Mouse (Mus musculus): ENCODE measurements around the gene Otud6a.
"Not testable (repeated sequence)": the region's sequence is repeated elsewhere in the genome, so short reads cannot be mapped to it uniquely, and the experiment has no call there.

Otud6a gene

DNA sequence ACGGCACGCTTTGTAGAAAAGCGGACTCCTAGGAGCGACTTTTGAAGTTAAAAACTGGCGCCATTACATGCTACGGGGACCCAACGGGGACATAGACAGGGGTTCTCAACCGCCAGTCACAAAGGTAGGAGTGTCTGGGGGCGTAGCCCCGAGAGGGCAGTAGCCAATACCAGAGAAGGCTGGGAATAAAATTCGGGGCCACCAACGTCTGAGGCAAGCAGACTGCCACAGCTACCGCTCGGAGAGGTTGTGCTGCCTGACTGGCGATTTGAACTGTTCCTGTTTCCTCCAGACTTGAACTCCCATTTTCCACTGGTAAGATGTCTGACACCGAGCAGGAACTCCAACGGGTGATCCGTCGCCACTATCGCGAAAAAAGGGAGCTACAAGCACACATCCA is at the start of gene Otud6a:
TSS of gene Otud6a (plus strand) at position 321 of the 400 bp plus-strand sequence.
- DNase-seq (ENCODE audit: low read depth, low spot score), result no peak

DNA sequence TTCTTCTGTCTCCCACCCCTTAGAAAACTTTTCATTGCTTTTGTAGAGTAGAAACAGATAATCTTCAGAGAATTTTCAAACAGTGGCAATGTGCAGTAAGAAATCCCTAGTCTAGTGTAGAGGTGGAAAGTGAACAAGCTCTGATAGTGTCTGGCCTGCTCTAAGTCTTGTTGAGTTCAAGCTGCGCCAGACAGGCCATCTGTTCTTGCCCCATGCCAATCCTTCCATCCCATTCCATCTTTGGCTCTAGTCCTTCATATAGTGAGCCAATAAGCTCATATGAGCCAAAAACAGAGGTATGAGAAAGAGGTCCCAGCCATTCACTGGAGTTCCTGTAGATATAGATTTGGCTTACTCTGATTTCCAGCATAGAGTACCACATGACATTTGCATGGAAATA is 38.9 kb upstream of the Otud6a start:
- DNase-seq (ENCODE audit: low read depth, low spot score), result no peak

DNA sequence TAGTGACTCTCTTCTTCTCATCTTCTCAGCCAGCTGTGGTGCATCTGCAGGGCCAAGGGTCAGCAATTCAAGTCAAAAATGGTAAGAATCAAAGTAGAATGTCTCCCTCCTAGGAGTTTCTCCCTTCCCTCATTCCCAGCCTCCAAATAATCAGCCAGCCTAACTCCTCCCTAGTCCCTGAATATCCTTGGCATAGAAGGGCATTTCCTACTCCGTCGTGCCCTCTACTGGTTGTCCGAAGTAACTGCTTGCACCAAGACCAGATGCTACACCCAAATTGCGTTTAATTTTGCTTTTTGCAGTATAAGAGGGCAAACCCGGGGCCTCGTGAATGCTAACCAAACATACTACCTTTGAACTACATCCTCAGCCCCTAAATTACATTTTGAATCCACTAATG is 36.5 kb upstream of the Otud6a start:
- DNase-seq (ENCODE audit: low read depth, low spot score), result peak; percentile 16

DNA sequence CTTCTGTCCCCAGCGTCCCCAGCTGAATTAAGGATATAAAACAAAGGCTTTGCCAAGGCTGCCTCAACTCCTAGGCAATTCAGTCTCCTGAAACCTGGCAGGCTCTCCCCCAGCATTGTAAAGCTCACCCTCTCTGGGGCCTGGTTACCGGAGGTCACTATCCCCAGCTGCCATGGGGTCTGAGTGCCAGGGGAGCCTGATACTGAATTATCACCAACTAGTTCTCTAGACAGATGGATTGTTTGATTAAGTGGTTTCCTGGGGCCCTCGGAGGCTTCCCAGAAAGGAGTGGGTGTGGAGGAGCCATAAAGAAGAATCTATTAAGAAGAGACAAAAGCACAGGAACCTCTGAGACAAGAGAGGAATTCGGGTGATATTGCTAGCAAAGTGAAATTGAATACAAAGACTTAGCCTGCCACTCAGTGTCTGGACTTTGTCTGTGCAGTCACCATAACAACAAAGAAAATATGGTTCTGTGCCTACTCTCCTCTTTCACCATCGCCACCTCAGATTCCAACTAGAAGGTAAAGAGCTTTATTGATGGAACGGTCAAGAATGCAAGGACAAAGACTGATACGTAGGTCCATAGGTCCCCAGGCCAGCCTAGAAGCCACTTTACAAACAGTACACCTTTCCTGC is 34.5 kb upstream of the Otud6a start:
- no peak for DNase-seq (ENCODE audit: low read depth, low spot score)

DNA sequence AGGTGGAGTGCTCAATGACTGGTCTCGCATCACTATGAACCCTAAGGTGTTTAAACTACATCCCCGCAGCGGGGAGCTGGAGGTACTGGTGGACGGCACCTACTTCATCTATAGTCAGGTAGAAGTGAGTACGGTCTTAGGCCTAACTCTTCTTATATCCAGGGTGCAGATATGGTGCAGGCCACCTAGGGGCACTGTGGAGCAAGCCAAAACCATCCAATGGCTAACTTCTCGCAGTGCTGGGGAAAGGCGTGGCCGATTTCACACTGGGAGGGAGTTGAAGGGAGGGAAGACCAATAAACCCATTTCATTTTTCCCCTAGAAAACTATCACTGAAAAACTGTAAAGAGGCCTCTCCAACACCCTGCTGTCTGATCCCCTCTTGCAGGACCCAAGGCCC is 33.8 kb upstream of the Otud6a start:
- DNase-seq (ENCODE audit: low read depth, low spot score), result peak; percentile 29

DNA sequence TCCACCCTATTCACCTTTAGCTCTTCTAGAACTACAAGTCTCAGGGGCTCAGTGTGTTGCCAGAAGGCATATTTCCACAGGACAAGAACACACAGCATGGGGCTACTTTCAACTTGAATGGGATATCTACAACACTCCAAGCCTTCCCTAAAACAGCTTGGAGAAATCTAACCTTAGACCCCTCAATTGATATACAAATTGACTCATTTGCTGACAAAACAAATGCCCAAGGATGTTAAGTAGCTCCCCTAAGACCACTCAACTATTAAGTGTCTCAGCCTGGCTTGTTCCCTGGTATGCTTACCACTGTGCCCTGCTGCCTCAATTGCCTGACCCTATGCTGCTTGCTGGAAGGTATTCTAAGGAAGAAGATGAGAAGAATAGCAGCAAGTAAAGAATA is 27.9 kb upstream of the Otud6a start:
- no peak for DNase-seq (ENCODE audit: low read depth, low spot score)

DNA sequence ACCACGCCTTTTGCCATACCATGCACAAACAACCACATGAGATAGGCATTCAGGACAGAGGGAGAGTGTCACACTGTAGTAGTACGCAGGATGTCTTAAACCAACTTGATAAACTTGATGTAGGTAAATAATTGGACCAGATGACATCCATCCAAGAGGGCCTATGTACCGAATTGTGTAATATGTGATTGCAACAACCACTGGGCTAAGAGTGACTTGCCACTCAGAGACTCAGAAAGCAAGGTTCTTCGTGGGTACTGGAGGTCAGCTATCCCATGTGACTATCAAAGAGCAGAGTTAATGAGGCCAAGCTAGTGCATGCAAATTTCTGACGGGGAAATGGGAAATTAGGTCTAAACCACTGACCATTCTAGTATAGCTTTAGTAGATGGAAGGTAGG is 27.2 kb upstream of the Otud6a start:
- DNase-seq (ENCODE audit: low read depth, low spot score), result no peak

DNA sequence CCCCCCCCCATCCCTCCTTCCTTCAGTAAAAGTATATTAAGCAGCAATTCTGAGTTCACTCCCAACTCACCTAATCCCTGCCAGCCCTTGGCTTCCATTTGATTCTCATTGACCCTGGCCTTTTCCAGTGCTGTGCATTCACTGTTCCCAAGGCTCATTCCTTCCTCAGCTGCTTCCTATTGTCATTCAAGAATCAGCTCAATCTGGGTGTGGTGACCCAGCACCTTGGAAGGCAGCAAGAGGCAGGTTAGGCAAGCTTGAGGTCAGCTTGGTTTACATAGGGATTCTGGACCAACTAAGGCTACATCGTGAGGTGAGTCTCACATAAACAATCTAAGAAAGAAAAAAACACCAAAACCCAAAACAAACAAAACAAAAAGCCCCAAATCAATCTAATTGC is 19.6 kb upstream of the Otud6a start:
- DNase-seq (ENCODE audit: low read depth, low spot score), result no peak

DNA sequence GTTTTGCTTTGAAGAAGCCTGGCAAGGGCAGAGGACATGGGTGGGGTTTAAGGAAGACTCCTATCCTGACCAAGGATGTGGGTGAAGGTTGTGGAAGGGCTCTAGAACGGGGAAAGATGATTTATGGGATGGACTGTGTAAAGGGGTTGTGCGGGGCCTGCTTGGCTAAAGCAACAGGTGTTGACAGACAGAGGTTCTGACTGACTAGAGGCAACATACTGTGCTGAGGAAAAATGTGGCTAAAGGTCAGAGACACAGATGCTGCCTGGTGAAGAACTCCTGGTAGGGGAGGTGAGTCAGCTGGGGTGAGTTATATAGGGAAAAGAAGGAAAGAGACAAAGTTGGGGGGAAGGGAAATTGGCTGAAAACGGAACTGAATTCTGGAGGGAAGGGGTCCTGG is 3.5 kb downstream of the Otud6a start:
- DNase-seq (ENCODE audit: low read depth, low spot score), result no peak

DNA sequence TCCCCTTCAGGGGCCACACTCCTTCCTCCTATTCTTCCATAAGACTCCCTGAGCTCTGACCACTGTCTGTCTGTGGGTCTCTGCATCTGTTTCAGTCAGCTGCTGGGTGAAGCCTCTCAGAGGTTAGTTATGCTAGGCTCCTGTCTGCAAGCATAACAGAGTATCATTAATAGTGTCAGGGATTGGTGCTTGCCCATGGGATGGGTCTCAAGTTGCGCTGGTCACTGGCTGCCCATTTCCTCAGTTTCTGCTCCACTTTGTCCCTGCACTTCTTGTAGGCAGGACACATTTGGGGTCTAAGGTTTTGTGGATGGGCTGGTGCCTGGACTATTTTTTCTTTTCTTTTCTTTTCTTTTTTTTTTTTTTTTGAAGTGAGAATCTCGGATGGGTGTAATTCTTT is 13.8 kb downstream of the Otud6a start, which contains the start of gene Awat2:
TSS of gene Awat2 (minus strand) at position 101 of the 400 bp plus-strand sequence.
- DNase-seq (ENCODE audit: low read depth, low spot score), result not testable (repeated sequence)

DNA sequence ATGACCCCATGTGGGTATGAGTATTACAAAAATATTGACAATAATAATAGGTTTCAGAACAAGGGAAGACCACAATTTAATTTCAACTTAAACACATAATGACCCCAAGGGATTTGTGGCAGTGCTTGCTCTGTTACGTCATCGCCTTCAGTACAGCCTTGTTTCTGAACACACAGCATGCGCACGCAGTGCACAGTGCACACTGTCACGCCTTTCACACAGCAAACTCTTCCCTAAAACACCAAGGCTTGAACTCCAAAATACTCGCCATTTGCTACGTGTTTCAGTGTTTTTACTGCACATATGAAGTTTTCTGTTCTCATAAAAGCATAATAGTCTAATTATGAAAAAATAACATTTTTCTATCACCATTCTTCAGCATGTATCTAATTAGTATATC is 14.7 kb downstream of the Otud6a start:
- DNase-seq (ENCODE audit: low read depth, low spot score), result peak; percentile 2

DNA sequence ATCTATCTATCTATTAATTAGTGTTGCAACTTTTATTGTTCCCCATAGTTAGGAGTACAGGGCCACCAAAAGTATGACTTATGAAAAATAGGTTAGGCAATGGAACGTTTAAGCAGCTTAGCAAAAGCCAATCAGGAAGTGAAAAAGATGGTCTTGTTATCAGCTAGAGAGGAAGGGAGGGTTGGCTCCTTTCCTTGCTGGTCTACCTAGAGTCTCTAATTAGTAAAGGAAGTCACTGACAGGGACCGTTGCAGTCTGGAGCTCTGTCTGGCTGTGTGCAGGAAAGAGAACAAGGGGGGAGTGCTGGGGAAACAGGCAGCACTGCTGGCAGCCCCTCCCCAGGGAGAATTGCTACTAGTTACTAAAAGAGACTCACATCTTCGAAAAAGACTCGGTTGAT is 39.2 kb downstream of the Otud6a start:
- DNase-seq (ENCODE audit: low read depth, low spot score), result no peak

DNA sequence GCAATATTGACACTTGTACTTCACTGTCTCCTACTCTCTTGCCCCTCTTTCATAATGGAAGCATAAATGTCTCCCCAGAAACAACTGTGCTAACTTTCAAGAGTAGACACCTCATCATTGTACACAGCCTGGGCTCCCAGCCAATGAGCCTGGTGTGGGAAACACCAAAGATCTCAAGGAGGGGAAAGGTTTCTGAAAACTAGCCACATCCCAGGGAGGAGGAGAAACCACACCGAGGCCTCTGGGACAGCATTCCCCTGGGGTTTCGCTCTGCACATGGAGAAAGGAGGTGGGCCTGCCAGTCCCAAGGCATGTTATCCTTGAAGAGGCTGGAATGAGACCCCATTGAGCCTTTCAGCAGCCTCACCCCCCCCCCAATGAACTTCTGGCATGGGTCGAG is 41.3 kb downstream of the Otud6a start:
- no peak for DNase-seq (ENCODE audit: low read depth, low spot score)

DNA sequence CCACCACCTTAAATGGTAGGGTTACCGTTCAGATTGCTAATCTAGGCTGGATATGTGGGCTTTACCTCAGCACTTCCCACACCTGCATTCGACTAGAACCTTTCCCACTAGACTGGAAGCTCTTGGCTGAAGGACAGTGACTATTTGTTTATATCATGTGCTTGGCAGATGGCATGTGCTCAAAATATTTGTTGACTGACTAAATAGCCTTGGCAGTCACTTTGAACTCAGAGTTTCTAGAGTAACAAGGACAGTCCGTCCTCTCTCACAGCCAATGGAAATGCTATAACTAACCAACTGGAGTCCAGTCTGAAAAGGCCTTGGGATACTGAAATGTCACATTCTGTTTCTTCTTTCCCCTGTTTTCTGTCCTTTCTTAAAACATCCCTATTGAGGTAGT is 42.7 kb downstream of the Otud6a start:
- DNase-seq (ENCODE audit: low read depth, low spot score), result no peak

DNA sequence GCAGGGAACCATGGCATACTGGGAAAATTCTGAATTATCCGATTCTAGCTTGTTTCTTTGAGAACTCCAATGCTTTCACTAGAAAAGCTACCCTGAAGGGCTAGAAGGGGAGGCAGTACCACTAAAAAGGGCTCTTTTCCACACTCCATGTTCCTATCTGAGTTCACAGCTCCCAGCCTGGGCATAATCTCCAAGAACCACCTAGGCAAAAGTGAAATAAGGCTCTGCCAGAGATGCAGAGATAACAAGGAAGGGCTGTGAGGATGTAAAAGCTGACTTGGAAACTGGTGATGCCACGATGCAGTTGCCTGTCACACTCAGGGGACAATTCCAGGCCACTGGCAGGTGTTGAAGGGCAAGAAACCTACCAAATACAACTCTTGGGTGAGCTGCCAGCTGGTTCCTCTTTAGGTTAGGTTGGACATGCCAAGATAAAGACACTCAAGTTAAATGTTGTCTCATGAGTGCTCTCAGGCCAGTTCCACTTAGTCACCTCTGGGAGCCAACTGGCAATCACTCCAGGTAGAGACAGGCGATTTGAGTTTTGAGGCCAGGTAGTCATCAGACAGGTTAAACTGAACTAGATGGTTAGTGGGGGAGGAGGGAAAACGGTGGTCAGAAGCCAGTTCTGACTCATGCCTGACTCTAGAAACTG is 46.9 kb downstream of the Otud6a start:
- no peak for DNase-seq (ENCODE audit: low read depth, low spot score)
